Mouse (Mus musculus) left cerebral cortex, postnatal 36 days (tissue): ENCODE results near the gene Grid1. TPM values are rescaled to one million over a fixed set of nuclear protein-coding genes. Genes with fewer than 3 reads are reported as not detected.
A peak's percentile ranks its signal among the peaks of the same experiment; 100 is the strongest.

Experiments used
- DNase-seq, 2 experiments: peaks; one replicate each; pipeline ENCODE4 v3.0.0; 2021 to 2022; ENCODE audit warnings: low spot score in 2 of 2, mixed read lengths in 1 of 2
- intact Hi-C: fragments of 180-260 bp; cut with DNase I; formaldehyde crosslinking; loops from one replicate; pipeline ENCODE4 v1.15.1; 2025
- total RNA-seq, 2 experiments: library from RNA; stranded (reverse); gene quantifications; 2 replicates each; pipeline ENCODE4 v1.2.3; 2021

Grid1 gene
- total RNA-seq, 2 experiments from 2014 or later: 52.0 to 52.3 TPM

DNA sequence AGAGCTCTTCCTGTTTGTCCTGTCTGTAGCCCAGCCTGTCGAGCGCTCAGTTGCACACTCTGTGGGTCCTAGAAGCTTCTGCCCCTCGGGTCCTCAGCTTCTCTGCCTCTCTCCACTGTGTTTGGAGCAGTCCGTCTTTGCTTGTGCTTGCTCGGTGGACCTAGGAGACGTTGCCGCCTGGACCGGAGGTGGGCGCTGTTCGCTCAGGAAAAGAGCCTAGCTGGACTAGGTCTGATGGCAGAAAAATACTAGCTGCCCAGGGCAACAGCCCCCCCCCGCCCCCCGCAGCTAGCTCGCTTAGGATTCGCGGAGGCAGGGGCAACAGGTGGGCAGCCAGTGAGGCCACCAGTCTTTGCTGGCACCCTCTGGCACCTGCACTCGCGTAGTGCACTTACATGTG, 3.2 kb downstream of the Grid1 start:
- intact Hi-C loops: loop anchor here (5.0 to 10.0 kb wide), 4 partner anchors 289 to 512 kb away; no protein-coding TSS in a partner anchor
- peak; percentile 70 to 78 for DNase-seq

DNA sequence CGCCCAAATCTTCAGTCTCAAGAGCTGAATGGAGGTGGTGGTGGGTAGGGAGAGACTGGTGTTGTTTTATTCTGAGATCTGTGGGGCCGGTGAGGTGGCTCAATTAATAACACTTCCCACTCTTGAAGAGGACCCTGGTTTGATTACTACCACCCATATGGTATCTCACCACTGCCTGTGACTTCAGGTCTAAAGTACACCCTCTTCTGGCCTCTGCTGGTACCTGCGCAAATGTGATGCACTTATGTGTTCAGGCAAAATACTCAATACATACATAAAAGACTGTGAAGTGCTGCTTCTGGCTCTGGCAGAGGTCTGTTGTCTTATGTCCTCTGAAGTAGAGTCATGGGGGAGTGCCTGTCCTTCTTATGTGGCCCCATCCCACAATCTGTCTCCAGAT, 4.3 kb downstream of the Grid1 start:
- intact Hi-C loops: loop anchor here (5.0 to 10.0 kb wide), 4 partner anchors 288 to 511 kb away; no protein-coding TSS in a partner anchor
- DNase-seq: no peak

DNA sequence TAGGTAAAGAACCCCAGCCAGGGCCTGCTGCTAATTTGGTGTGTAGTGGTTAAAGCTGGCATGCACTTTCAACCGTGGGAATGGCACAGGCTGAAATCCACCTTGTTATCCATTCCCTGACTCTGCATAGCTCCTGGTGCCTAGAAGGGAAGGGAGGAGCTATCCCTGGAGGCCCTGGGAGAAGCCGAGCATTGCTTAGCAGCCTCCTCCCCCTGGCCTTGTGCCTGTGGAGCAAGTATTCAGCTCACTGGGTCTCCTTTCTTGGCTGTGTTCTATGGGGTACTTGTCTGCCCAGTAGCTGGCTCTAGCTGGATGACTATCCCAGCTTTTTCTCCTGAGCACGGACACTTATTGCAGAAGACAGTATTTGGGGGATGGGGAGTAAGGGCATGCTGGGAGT, 6.0 kb downstream of the Grid1 start:
- intact Hi-C loops: loop anchor here (5.0 to 10.0 kb wide), 3 partner anchors 66 to 509 kb away; no protein-coding TSS in a partner anchor
- no peak for DNase-seq

DNA sequence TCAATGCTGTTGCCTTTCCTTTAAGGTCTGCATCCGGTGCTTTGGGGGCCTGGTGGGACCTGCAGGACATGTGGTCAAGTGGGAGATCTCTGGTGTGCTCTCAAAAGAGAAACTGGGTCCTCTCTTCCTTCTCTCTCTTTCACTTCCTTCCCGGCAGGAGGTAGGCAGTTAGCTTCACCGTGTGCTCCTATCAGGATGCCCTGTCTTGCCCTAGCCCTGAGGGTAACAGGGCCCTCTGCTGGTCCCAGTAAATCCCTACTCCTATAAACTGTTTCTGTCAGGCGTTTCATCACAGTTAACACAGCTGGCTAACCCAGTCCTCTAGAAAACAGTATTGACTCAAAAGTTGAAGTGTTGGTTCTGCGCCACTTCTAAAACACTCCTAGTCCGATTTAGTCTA, 9.9 kb downstream of the Grid1 start:
- DNase-seq: no peak
- intact Hi-C loops: loop anchor here (5.0 to 10.0 kb wide), 3 partner anchors 62 to 505 kb away; no protein-coding TSS in a partner anchor

- intact Hi-C loops: no loop called here
- no peak for DNase-seq
These were observed 17.2 kb downstream of the Grid1 start for GRCm38 (mm10) chr14:34837145-34837544.

DNA sequence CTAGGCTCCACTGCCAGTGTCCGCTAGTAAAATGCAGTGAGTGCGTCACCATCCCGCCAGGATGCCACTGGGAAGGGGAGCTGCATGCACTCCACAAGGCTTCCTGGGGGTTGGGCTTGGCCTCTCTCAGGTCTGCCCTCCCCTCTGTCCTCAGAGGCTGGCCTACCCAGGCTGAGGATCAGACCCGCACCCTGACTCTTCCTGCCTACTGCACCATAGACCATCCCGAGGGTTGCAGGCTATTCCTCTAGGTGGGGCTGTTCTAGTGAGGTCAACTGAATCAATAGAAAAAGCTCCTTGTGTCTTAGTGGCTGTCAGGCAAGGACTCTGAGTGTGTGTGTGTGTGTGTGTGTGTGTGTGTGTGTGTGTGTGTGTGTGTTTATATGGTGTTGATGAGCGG, 19.1 kb downstream of the Grid1 start:
- intact Hi-C loops: no loop called here
- DNase-seq: no peak

DNA sequence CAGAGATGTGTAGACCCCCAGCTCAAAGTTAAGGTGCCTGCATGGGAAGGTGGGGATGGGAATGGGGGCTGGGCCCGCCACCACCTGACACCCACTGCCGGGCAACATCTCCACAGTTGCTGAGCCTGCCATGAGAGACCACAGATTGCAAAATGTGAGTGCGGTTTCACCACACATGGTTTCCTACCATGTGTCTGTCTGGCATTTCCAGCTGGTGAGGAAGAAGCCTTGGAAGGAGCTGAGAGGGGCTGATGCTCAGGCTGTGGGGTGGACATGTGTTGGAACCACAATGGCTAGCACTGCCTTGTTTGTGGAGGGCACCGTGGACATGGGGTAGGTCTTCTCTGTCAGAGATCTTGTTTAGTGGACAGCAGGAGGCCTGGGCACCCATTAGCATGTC, 20.0 kb downstream of the Grid1 start:
- DNase-seq: no peak
- intact Hi-C loops: no loop called here

DNA sequence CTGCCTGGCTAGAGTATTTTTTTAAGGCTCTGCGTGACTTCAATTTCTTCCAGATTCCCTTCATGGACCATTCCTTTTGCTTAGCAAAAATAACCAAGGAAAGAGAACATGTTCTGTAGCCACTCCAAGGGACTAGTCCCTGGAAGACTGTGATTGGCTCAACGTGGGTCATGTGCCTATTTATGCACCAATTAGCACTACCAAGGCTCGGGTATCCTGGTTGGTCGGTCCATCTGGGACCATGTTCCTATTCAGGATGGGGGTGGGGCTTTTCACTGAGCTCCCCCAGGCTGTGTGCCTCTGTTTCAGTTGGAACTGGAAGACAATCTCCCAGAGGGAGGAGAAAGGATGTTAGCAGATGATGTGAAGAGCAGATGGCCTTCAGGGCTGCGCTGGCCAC, 23.7 kb downstream of the Grid1 start:
- intact Hi-C loops: no loop called here
- DNase-seq: no peak

DNA sequence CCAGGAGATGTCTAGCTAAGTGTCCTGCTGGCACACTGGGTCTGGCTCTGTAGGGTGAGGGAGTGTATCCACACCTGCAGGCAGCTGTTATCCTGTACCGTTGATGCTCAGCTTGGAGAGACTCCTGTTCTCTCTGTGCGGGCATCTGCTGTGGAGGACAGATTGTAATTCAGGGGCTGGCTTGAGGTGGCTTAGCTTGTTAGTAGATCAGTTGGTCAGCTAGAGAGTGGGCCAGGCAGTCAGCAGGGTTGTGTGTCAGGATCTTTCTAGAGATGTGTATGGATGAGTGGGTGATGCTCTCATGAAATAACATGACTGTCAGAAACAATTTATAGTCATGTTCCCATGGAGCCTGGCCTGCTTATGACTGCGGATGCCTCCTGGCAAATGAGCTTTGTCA, 24.3 kb downstream of the Grid1 start:
- DNase-seq: no peak
- intact Hi-C loops: no loop called here

- intact Hi-C loops: no loop called here
- DNase-seq: no peak
These were observed 26.9 kb downstream of the Grid1 start for GRCm38 (mm10) chr14:34846799-34847198.

DNA sequence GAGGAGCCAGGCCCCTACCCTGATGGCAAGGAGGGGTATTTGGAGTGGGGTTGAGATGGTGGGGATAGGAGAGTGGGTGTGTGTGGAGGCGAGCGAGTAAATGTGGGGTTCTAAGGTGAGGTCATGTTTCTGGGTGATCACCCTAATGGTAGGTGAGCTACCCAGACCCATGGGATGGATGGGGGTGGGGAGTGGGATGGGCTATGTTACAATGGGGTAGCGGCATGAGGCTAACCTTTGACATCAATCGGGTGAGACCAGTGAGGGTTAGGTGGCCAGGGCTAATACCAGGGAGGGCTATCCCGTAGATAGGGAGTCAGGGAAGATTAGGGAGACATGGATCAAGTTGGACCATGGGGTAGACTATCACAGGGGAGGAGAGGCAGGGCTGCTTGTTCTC, 27.7 kb downstream of the Grid1 start:
- no peak for DNase-seq
- intact Hi-C loops: no loop called here

DNA sequence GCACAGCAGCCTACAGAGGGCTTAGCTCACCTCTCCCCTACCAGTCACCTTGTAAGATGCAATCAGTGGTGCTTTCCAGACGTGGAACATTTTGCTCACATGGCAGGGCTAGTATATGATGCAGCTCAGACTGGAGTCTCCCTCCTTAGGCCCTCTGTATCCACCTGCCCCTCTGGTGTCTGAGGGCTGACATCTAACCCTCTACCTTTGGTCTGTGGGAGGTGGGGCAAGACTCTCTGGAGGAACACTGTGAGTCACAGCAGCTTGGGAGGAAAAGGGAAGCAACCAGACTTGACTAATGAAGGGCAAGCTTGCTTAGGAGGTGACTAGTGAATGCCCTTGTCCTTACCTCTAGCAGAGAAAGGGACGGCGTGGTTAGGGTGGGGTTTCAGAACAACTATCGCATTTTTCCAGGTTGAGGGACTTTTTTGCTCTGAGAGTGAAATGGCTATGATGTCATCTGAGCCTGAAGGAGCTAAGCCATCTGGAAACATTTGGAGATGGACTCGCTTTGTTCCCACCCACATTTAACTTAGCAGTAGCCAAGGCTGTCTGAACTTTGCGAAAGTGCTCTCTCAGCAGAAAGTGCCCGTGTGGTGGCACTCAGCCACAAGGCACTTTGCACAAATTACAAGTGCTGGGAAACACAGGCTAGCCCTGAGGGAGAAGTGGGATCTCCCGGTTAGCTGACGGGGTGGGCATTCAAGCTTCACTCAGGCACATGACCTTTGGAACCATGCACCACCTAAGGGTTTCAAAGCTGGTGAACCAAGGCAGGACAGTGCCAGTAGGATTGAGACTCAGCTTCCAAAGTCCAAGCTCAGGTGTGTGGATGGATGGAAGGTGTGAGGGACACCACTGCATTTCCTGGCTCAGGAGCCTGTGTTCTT, 41.2 kb downstream of the Grid1 start:
- DNase-seq: no peak
- intact Hi-C loops: no loop called here

DNA sequence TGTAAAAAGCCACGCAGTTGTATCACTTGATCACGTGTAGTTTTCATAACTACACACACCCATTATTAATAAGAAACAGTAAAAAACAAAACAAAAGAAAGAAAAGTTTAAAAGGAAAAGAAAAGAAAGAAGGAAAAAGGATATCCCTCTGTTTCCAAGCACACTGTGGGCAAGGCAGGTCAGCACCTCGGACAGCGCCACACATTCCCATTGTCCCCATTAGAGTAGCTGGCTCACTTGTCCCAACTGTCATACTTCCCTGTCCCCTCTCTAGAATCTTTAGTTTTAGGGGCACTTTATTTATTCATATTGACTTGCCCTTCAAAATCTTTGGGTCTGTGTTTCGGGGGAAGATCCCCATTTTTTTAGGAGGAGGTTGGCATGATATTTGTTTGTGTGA, 47.4 kb downstream of the Grid1 start:
- intact Hi-C loops: no loop called here
- DNase-seq: no peak

GRCm38 (mm10) chr14:34868513-34869260, 48.8 kb downstream of the Grid1 start:
- DNase-seq: no peak
- intact Hi-C loops: no loop called here

DNA sequence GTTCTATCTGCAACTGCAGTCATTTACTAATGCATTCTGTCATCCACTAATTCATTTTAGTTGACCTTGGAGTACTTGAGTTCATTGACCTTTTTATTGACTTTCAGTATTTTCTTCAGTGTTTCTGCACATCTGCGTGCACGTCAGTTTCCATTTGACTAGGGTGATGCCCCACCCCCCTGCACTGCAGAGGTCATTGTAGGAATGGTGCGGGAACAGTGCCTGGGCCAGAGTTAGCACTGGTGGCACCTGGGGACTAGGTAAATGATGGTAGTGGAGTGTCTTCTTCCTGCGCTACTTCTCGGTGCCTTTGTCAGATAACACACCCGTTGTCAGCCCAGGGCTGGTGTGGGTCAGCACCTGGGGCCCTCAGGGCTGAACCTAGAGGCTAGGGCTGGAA, 60.1 kb downstream of the Grid1 start:
- intact Hi-C loops: no loop called here
- DNase-seq: no peak

- intact Hi-C loops: no loop called here
- DNase-seq: no peak
These were observed 60.8 kb downstream of the Grid1 start for GRCm38 (mm10) chr14:34880431-34881421.

GRCm38 (mm10) chr14:34884194-34884593, 64.3 kb downstream of the Grid1 start:
- intact Hi-C loops: no loop called here
- DNase-seq: no peak

- peak; percentile 41 to 50 for DNase-seq
- intact Hi-C loops: no loop called here
These were observed 64.7 kb downstream of the Grid1 start for GRCm38 (mm10) chr14:34884611-34885010.

DNA sequence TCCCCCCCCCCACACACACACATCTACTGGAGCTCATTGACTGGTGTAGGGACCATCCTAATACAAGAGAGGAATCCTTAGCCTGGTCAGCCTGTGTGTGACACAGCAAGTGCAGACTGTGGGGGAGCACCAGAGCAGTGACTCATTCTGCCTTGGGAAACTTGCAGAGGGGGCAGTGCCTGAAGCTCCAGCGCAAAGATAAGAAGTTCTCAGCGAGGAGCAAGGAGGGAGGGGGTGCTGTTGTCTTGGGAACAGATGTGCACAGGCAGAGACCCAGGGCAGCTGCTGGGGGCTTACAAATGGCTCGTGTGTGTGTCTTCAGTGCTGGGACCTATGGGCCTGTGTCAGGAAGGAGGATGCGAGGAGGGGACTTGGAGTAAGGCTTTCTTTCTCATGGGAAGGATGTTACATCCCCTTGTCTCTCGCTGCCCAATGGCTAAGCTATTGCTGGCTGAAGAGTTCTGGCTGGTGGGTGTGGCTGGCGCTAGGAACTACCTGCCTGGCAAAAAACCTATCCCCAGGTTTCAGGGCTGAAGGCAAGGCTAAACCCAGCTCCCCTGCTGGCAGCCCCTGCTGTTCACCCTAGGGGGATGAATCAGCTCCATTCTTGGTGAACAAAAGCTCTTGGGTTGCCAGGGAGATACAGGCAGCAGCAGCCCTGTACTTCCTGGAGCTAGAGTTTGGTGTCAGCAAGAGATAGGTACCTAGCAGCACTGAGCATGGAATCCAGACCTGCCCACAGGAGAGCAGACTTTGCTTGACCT, 72.0 kb downstream of the Grid1 start:
- intact Hi-C loops: loop anchor here (5.0 kb wide), 2 partner anchors 50 to 65 kb away; no protein-coding TSS in a partner anchor
- peak in 1 of 2 experiments; percentile 52 for DNase-seq
